Mouse (Mus musculus) small intestine, adult 2 months (tissue): ENCODE measurements around the gene Podxl2.

ENCODE experiments used
- CTCF ChIP-seq: fragments of 200-500 bp; IDR thresholded peaks from 2 replicates; pipeline ENCODE4 v1.5.1; 2012; ENCODE audit warnings: low read depth, mild to moderate bottlenecking, control low read depth, inconsistent platforms, low read length, moderate library complexity, mixed read lengths; ENCODE audit not compliant: insufficient replicate concordance, insufficient read length; ENCODE audit errors: extremely low read depth
- POLR2A ChIP-seq: fragments of 200-500 bp; IDR thresholded peaks from 2 replicates; pipeline ENCODE4 v1.6.1; 2012; ENCODE audit warnings: low read depth, mild to moderate bottlenecking, control low read depth, inconsistent platforms, low read length, moderate library complexity

- TF ChIP-seq POLR2A (no peak), CTCF (no peak)
These were observed 9.8 kb upstream of the Podxl2 start for GRCm38 (mm10) chr6:88884690-88885089.
